Mouse (Mus musculus): Measurements from ENCODE around the gene Snupn.

- no peak for TF ChIP-seq CTCF (IDR thresholded peaks at IDR 0.05; ENCODE audit: low read depth, low read length)
- no peak for TF ChIP-seq POLR2A (IDR thresholded peaks at IDR 0.05; ENCODE audit: insufficient read depth, low read length)
Observed at GRCm38 (mm10) chr9:56953562-56953961, 2.9 kb downstream of the Snupn start.

Measured in ES-Bruce4 (cell line).